Mouse (Mus musculus) MEL (cell line): ENCODE measurements around the gene Nkain1.

Experiments
- BHLHE40 ChIP-seq: IDR thresholded peaks from 2 replicates; pipeline ENCODE4 v1.6.1; 2012; ENCODE audit warnings: low read depth, mild to moderate bottlenecking, inconsistent platforms, low read length, improper control_type of control experiment, borderline replicate concordance
- CTCF ChIP-seq, 3 experiments: IDR thresholded peaks in 2 of 3; conservative IDR thresholded peaks in 1 of 3; 2 replicates each; pipeline ENCODE4 v1.5.1; 2011 to 2012; ENCODE audit warnings: low read length in 3 of 3, low read depth in 2 of 3, mild to moderate bottlenecking in 2 of 3, improper control_type of control experiment in 1 of 3, inconsistent platforms in 1 of 3, mixed read lengths in 1 of 3, moderate library complexity in 1 of 3; ENCODE audit not compliant: control insufficient read depth in 1 of 3, insufficient read depth in 1 of 3, poor library complexity in 1 of 3, severe bottlenecking in 1 of 3
- E2F4 ChIP-seq: IDR thresholded peaks from 2 replicates; pipeline ENCODE4 v1.6.1; 2011; ENCODE audit warnings: low read depth, low read length, improper control_type of control experiment, borderline replicate concordance
- MAX ChIP-seq: IDR thresholded peaks from 2 replicates; pipeline ENCODE4 v1.6.1; 2011; ENCODE audit warnings: low read length, improper control_type of control experiment
- MEF2A ChIP-seq: IDR thresholded peaks from 2 replicates; pipeline ENCODE4 v1.6.1; 2014; ENCODE audit warnings: low read depth, mild to moderate bottlenecking, inconsistent platforms, low read length, improper control_type of control experiment; ENCODE audit not compliant: poor library complexity, insufficient replicate concordance, severe bottlenecking; ENCODE audit errors: extremely low read depth
- NRF1 ChIP-seq: IDR thresholded peaks from 2 replicates; pipeline ENCODE4 v1.6.1; 2014; ENCODE audit warnings: low read depth, mild to moderate bottlenecking, inconsistent platforms, low read length, improper control_type of control experiment, moderate library complexity; ENCODE audit not compliant: poor library complexity, insufficient read depth, severe bottlenecking
- POLR2A ChIP-seq, 2 experiments: IDR thresholded peaks; 2 replicates each; pipeline ENCODE4 v1.6.1; 2011 to 2012; ENCODE audit warnings: low read length in 2 of 2, mild to moderate bottlenecking in 2 of 2, control low read depth in 1 of 2, improper control_type of control experiment in 1 of 2, low read depth in 1 of 2, moderate library complexity in 1 of 2; ENCODE audit not compliant: control insufficient read depth in 1 of 2, insufficient read depth in 1 of 2, poor library complexity in 1 of 2
- POLR2AphosphoS5 ChIP-seq: IDR thresholded peaks from 2 replicates; pipeline ENCODE4 v1.6.1; 2012; ENCODE audit warnings: low read depth, borderline replicate concordance, mild to moderate bottlenecking, inconsistent platforms, low read length, moderate library complexity, mixed read lengths
- RCOR1 ChIP-seq: IDR thresholded peaks from 2 replicates; pipeline ENCODE4 v1.6.1; 2012; ENCODE audit warnings: low read depth, mild to moderate bottlenecking, inconsistent platforms, low read length, improper control_type of control experiment
- SIN3A ChIP-seq: IDR thresholded peaks from 2 replicates; pipeline ENCODE4 v1.6.1; 2012; ENCODE audit warnings: low read length, improper control_type of control experiment, inconsistent platforms
- SMC3 ChIP-seq: IDR thresholded peaks from 2 replicates; pipeline ENCODE4 v1.6.1; 2011; ENCODE audit warnings: low read depth, low read length, improper control_type of control experiment
- TBP ChIP-seq: IDR thresholded peaks from 2 replicates; pipeline ENCODE4 v1.8.0; 2011; ENCODE audit warnings: low read depth, low read length, improper control_type of control experiment
- ZC3H11A ChIP-seq: IDR thresholded peaks from 2 replicates; pipeline ENCODE4 v1.6.1; 2012; ENCODE audit warnings: low read depth, mild to moderate bottlenecking, inconsistent platforms, low read length, improper control_type of control experiment
- ZNF384 ChIP-seq: IDR thresholded peaks from 2 replicates; pipeline ENCODE4 v1.6.1; 2012; ENCODE audit warnings: low read depth, mild to moderate bottlenecking, inconsistent platforms, low read length, improper control_type of control experiment

GRCm38 (mm10) chr4:130578734-130579274 is 4.8 kb upstream of the Nkain1 start:
- TF ChIP-seq CTCF (IDR thresholded peaks at IDR 0.05 in 2 of 3, conservative IDR thresholded peaks at IDR 0.05 in 1 of 3; ENCODE audit: control insufficient read depth in 1 of 3, insufficient read depth in 1 of 3, low read depth in 2 of 3, low read length in 3 of 3, poor library complexity in 1 of 3, severe bottlenecking in 1 of 3) (no peak), MEF2A (no peak), NRF1 (no peak), POLR2A (IDR thresholded peaks at IDR 0.05; ENCODE audit: control insufficient read depth in 1 of 2, insufficient read depth in 1 of 2, low read depth in 1 of 2, low read length in 2 of 2, poor library complexity in 1 of 2) (no peak), TBP (no peak), ZC3H11A (no peak), ZNF384 (no peak), SIN3A (no peak), E2F4 (no peak), MAX (no peak), BHLHE40 (no peak), RCOR1 (no peak), POLR2AphosphoS5 (no peak), SMC3 (no peak)
